Mouse (Mus musculus): ENCODE measurements around the gene Eci1. TPM values are rescaled to one million over a fixed set of nuclear protein-coding genes. Genes with fewer than 3 reads are reported as not detected.

The Eci1 gene
- total RNA-seq (2023): 10 to 100 TPM; 20.9 to 22.4 TPM

GRCm38 (mm10) chr17:24426471-24427169, at the start of gene Eci1:
Gene Eci1 (plus strand): TSS chr17:24426641.

GRCm38 (mm10) chr17:24414230-24414976, 12.0 kb upstream of the Eci1 start, which contains the start of gene Rnps1:
Gene Rnps1 (plus strand): TSS chr17:24414565.

GRCm38 (mm10) chr17:24442632-24443155, 16.3 kb downstream of the Eci1 start, which contains the start of gene Dnase1l2:
Gene Dnase1l2 (minus strand): TSS chr17:24443105.

GRCm38 (mm10) chr17:24469910-24470602, 43.6 kb downstream of the Eci1 start, which contains the start of the genes E4f1 and Pgp:
Gene E4f1 (minus strand): TSS chr17:24470313.
Gene Pgp (plus strand): TSS chr17:24470392.

GRCm38 (mm10) chr17:24473612-24474275, 47.3 kb downstream of the Eci1 start, which contains the start of gene Bricd5:
Gene Bricd5 (plus strand): TSS chr17:24473884.

GRCm38 (mm10) chr17:24478663-24479380, 52.4 kb downstream of the Eci1 start, which contains the start of gene Mlst8:
Gene Mlst8 (minus strand): TSS chr17:24479078.

GRCm38 (mm10) chr17:24488186-24488661, 61.8 kb downstream of the Eci1 start, which contains the start of gene Caskin1:
Gene Caskin1 (plus strand): TSS chr17:24488601.

Other genes starting within 250 kb of the Eci1 start
- gene Tbc1d24, start 221.1 kb upstream of the Eci1 start, total RNA-seq (2023): 1 to 10 TPM; 5.5 to 6.0 TPM
- gene Ntn3, start 217.1 kb upstream of the Eci1 start, total RNA-seq (2023): under 1 TPM; 0.43 to 0.50 TPM
- gene Tedc2, start 205.8 kb upstream of the Eci1 start, total RNA-seq (2023): 1 to 10 TPM; 4.1 to 6.2 TPM
- 10 to 100 TPM; 15.7 to 16.9 TPM for gene Ccnf, start 175.2 kb upstream of the Eci1 start, total RNA-seq (2023)
- gene Abca17, start 75.6 kb upstream of the Eci1 start, total RNA-seq (2023): under 1 TPM; 0.26 to 0.27 TPM
- 10 to 100 TPM; 75.4 to 76.2 TPM for gene Abca3, start 74.7 kb upstream of the Eci1 start, total RNA-seq (2023)
- 10 to 100 TPM; 82.6 to 84.4 TPM for gene Rnps1, start 12.1 kb upstream of the Eci1 start, total RNA-seq (2023)
- gene Dnase1l2, start 16.5 kb downstream of the Eci1 start, total RNA-seq (2023): 1 to 10 TPM; 2.4 to 3.3 TPM
- gene E4f1, start 43.7 kb downstream of the Eci1 start, total RNA-seq (2023): 10 to 100 TPM; 37.7 to 43.5 TPM
- gene Pgp, start 43.8 kb downstream of the Eci1 start, total RNA-seq (2023): 10 to 100 TPM; 14.8 to 18.7 TPM
- gene Bricd5, start 47.2 kb downstream of the Eci1 start, total RNA-seq (2023): not detected
- gene Mlst8, start 52.4 kb downstream of the Eci1 start, total RNA-seq (2023): 10 to 100 TPM; 19.4 to 24.9 TPM
- not detected for gene Caskin1, start 62.0 kb downstream of the Eci1 start, total RNA-seq (2023)
- 100 to 1,000 TPM; 141 to 154 TPM for gene Traf7, start 101.3 kb downstream of the Eci1 start, total RNA-seq (2023)
- 1 to 10 TPM in 1 of 2 experiments, under 1 TPM in 1; 0.58 to 1.6 TPM for gene Rab26, start 107.6 kb downstream of the Eci1 start, total RNA-seq (2023)
- gene Pkd1, start 123.2 kb downstream of the Eci1 start, total RNA-seq (2023): 10 to 100 TPM; 41.4 to 46.0 TPM
- gene Tsc2, start 206.0 kb downstream of the Eci1 start, total RNA-seq (2023): 10 to 100 TPM; 68.8 to 75.5 TPM
- 1 to 10 TPM; 1.7 to 2.5 TPM for gene Nthl1, start 206.0 kb downstream of the Eci1 start, total RNA-seq (2023)
- gene Slc9a3r2, start 223.7 kb downstream of the Eci1 start, total RNA-seq (2023): 1 to 10 TPM; 2.1 to 2.9 TPM
- gene Npw, start 231.8 kb downstream of the Eci1 start, total RNA-seq (2023): not detected
- 10 to 100 TPM; 46.6 to 48.8 TPM for gene Zfp598, start 243.0 kb downstream of the Eci1 start, total RNA-seq (2023)

All from monocyte, adult 59 days (primary cell).